Mouse (Mus musculus): ENCODE data around the gene Gata3.

DNA sequence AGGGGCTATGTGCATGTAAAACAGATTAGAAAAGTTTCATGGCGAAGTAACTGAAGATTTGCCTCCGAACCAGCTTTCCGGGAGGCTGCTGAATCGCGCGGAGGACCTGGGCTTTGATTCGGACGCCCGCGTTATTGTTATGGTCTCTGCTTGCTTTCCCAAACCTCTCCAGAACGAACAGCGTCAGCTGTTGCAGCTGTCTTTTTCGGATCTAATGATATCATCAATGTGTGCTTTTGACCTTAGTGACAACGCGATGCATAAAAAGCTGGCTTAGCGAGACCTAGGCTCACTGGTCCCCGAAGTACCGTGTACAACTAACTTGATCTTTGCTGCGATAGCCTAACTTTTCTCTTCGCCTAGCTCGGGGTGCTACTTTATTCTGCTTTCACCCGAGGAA is 10.7 kb downstream of the Gata3 start:
- TF ChIP-seq CTCF (IDR thresholded peaks at IDR 0.05; ENCODE audit: insufficient read depth, low read depth, low read length) (no peak), POLR2A (IDR thresholded peaks at IDR 0.05; ENCODE audit: insufficient read depth, low read depth, low read length) (no peak)

Data from olfactory bulb, adult 2 months (tissue).